Mouse (Mus musculus): ENCODE measurements around the gene Ttc16. TPM values are rescaled to one million over a fixed set of nuclear protein-coding genes. Genes with fewer than 3 reads are reported as not detected.

Gene Ttc16
- polyA plus RNA-seq, 1 experiment, result 132 TPM

- Histone ChIP-seq H3K4me1 (ENCODE audit: control insufficient read depth, insufficient read depth, low read length) (peaks cover 16% of the 10 kb centered on the region), H3K36me3 (ENCODE audit: control insufficient read depth, insufficient read depth, low read length) (no peaks in the 10 kb centered on the region), H3K4me3 (ENCODE audit: control insufficient read depth, low read depth, low read length) (no peak overlapping the region), H3K27ac (ENCODE audit: control insufficient read depth, insufficient read depth, low read depth, low read length) (no peak overlapping the region), H3K27me3 (ENCODE audit: control insufficient read depth, insufficient read depth, low read length) (no peaks in the 10 kb centered on the region)
- TF ChIP-seq CTCF (IDR thresholded peaks at IDR 0.05; ENCODE audit: control insufficient read depth, insufficient read depth, insufficient replicate concordance, low read depth, low read length) (no peak), POLR2A (IDR thresholded peaks at IDR 0.05; ENCODE audit: control insufficient read depth, low read depth, low read length) (no peak)
These were observed 33.3 kb downstream of the Ttc16 start for GRCm38 (mm10) chr2:32742173-32742531.

- Histone ChIP-seq H3K4me3 (ENCODE audit: control insufficient read depth, low read depth, low read length) (peak overlapping the region; percentile 52), H3K36me3 (ENCODE audit: control insufficient read depth, insufficient read depth, low read length) (no peaks in the 10 kb centered on the region), H3K27ac (ENCODE audit: control insufficient read depth, insufficient read depth, low read depth, low read length) (no peak overlapping the region), H3K27me3 (ENCODE audit: control insufficient read depth, insufficient read depth, low read length) (no peaks in the 10 kb centered on the region), H3K4me1 (ENCODE audit: control insufficient read depth, insufficient read depth, low read length) (peaks cover 16% of the 10 kb centered on the region)
- TF ChIP-seq CTCF (IDR thresholded peaks at IDR 0.05; ENCODE audit: control insufficient read depth, insufficient read depth, insufficient replicate concordance, low read depth, low read length), result no peak
- TF ChIP-seq POLR2A (IDR thresholded peaks at IDR 0.05; ENCODE audit: control insufficient read depth, low read depth, low read length), result no peak
These were observed 33.9 kb downstream of the Ttc16 start for GRCm38 (mm10) chr2:32741273-32742172.

- TF ChIP-seq POLR2A (IDR thresholded peaks at IDR 0.05; ENCODE audit: control insufficient read depth, low read depth, low read length), result no peak
- no peak for TF ChIP-seq CTCF (IDR thresholded peaks at IDR 0.05; ENCODE audit: control insufficient read depth, insufficient read depth, insufficient replicate concordance, low read depth, low read length)
- no peaks in the 10 kb centered on the region for H3K27me3 ChIP-seq (ENCODE audit: control insufficient read depth, insufficient read depth, low read length)
- no peak within 1 kb of the TSS for H3K27ac ChIP-seq (ENCODE audit: control insufficient read depth, insufficient read depth, low read depth, low read length)
- peaks cover 16% of the 10 kb centered on the region for H3K4me1 ChIP-seq (ENCODE audit: control insufficient read depth, insufficient read depth, low read length)
- peak within 1 kb of the TSS; percentile 52 for H3K4me3 ChIP-seq (ENCODE audit: control insufficient read depth, low read depth, low read length)
- H3K36me3 ChIP-seq (ENCODE audit: control insufficient read depth, insufficient read depth, low read length), result no peaks in the 10 kb centered on the region
These were observed 34.5 kb downstream of the Ttc16 start, which contains the start of gene 6330409D20Rik for GRCm38 (mm10) chr2:32740916-32741272. 6330409D20Rik (minus strand) TSS chr2:32741016.

GRCm38 (mm10) chr2:32739311-32739710, 36.1 kb downstream of the Ttc16 start:
- Histone ChIP-seq H3K27me3 (ENCODE audit: control insufficient read depth, insufficient read depth, low read length) (no peaks in the 10 kb centered on the region), H3K4me3 (ENCODE audit: control insufficient read depth, low read depth, low read length) (no peak overlapping the region), H3K4me1 (ENCODE audit: control insufficient read depth, insufficient read depth, low read length) (peaks cover 16% of the 10 kb centered on the region), H3K36me3 (ENCODE audit: control insufficient read depth, insufficient read depth, low read length) (no peaks in the 10 kb centered on the region), H3K27ac (ENCODE audit: control insufficient read depth, insufficient read depth, low read depth, low read length) (no peak overlapping the region)
- TF ChIP-seq POLR2A (IDR thresholded peaks at IDR 0.05; ENCODE audit: control insufficient read depth, low read depth, low read length), result no peak
- no peak for TF ChIP-seq CTCF (IDR thresholded peaks at IDR 0.05; ENCODE audit: control insufficient read depth, insufficient read depth, insufficient replicate concordance, low read depth, low read length)

- TF ChIP-seq POLR2A (IDR thresholded peaks at IDR 0.05; ENCODE audit: control insufficient read depth, low read depth, low read length), result no peak
- no peak for TF ChIP-seq CTCF (IDR thresholded peaks at IDR 0.05; ENCODE audit: control insufficient read depth, insufficient read depth, insufficient replicate concordance, low read depth, low read length)
- no peak overlapping the region for H3K27ac ChIP-seq (ENCODE audit: control insufficient read depth, insufficient read depth, low read depth, low read length)
- H3K4me3 ChIP-seq (ENCODE audit: control insufficient read depth, low read depth, low read length), result no peak overlapping the region
These were observed 38.4 kb downstream of the Ttc16 start for GRCm38 (mm10) chr2:32737008-32737407.

GRCm38 (mm10) chr2:32736306-32736829, 39.1 kb downstream of the Ttc16 start:
- Histone ChIP-seq H3K27ac (ENCODE audit: control insufficient read depth, insufficient read depth, low read depth, low read length) (no peak overlapping the region), H3K4me1 (ENCODE audit: control insufficient read depth, insufficient read depth, low read length) (peaks cover 5% of the 10 kb centered on the region)

More at GRCm38 (mm10) chr2:32737008-32737407, 38.4 kb downstream of the Ttc16 start:
- no peaks in the 10 kb centered on the region for H3K36me3 ChIP-seq (ENCODE audit: control insufficient read depth, insufficient read depth, low read length)
- no peaks in the 10 kb centered on the region for H3K27me3 ChIP-seq (ENCODE audit: control insufficient read depth, insufficient read depth, low read length)
- peaks cover 12% of the 10 kb centered on the region for H3K4me1 ChIP-seq (ENCODE audit: control insufficient read depth, insufficient read depth, low read length)

GRCm38 (mm10) chr2:32734933-32735332, 40.5 kb downstream of the Ttc16 start:
- TF ChIP-seq CTCF (IDR thresholded peaks at IDR 0.05; ENCODE audit: control insufficient read depth, insufficient read depth, insufficient replicate concordance, low read depth, low read length) (no peak), POLR2A (IDR thresholded peaks at IDR 0.05; ENCODE audit: control insufficient read depth, low read depth, low read length) (no peak)
- H3K4me3 ChIP-seq (ENCODE audit: control insufficient read depth, low read depth, low read length), result no peak overlapping the region
- no peaks in the 10 kb centered on the region for H3K4me1 ChIP-seq (ENCODE audit: control insufficient read depth, insufficient read depth, low read length)

More at GRCm38 (mm10) chr2:32736306-32736829, 39.1 kb downstream of the Ttc16 start:
- Histone ChIP-seq H3K4me3 (ENCODE audit: control insufficient read depth, low read depth, low read length) (no peak overlapping the region), H3K27me3 (ENCODE audit: control insufficient read depth, insufficient read depth, low read length) (no peaks in the 10 kb centered on the region), H3K36me3 (ENCODE audit: control insufficient read depth, insufficient read depth, low read length) (no peaks in the 10 kb centered on the region)
- no peak for TF ChIP-seq CTCF (IDR thresholded peaks at IDR 0.05; ENCODE audit: control insufficient read depth, insufficient read depth, insufficient replicate concordance, low read depth, low read length)

More at GRCm38 (mm10) chr2:32734933-32735332, 40.5 kb downstream of the Ttc16 start:
- Histone ChIP-seq H3K27me3 (ENCODE audit: control insufficient read depth, insufficient read depth, low read length) (no peaks in the 10 kb centered on the region), H3K36me3 (ENCODE audit: control insufficient read depth, insufficient read depth, low read length) (no peaks in the 10 kb centered on the region), H3K27ac (ENCODE audit: control insufficient read depth, insufficient read depth, low read depth, low read length) (no peak overlapping the region)

Data from testis, adult 2 months (tissue).